Mouse (Mus musculus) heart, embryonic 16.5 days (tissue): ENCODE measurements at regions not wholly inside any gene's neighbourhood (a gene's known extent, or its start where the extent isn't known, plus 50 kb on each side); places are given as distances from the start of the nearest gene placed in this dataset.

Experiments used
- ATAC-seq: fragments of 200-750 bp; cut with Nextera tagmentation; replicated peaks from 2 replicates; pipeline ENCODE4 v1.8.0; 2017; ENCODE audit warnings: moderate number of reproducible peaks; ENCODE audit not compliant: insufficient read depth, low FRiP score; ENCODE audit errors: extremely low read depth
- H3K27ac ChIP-seq: fragments of 300-500 bp; sonication (generic); 2 replicates; pipeline ENCODE4 v1.5.1; 2014; ENCODE audit warnings: mild to moderate bottlenecking, low read length, control low read depth, moderate library complexity
- H3K27me3 ChIP-seq: fragments of 300-500 bp; sonication (generic); 2 replicates; pipeline ENCODE4 v1.6.1; 2014; ENCODE audit warnings: low read length, mixed read lengths; ENCODE audit not compliant: control insufficient read depth, insufficient read depth
- H3K36me3 ChIP-seq: fragments of 300-500 bp; sonication (generic); 2 replicates; pipeline ENCODE4 v1.6.1; 2014; ENCODE audit not compliant: control insufficient read depth, insufficient read depth
- H3K4me1 ChIP-seq: fragments of 300-500 bp; sonication (generic); 2 replicates; pipeline ENCODE4 v1.6.1; 2014; ENCODE audit warnings: low read length, mixed read lengths; ENCODE audit not compliant: control insufficient read depth, insufficient read depth
- H3K4me2 ChIP-seq: fragments of 300-500 bp; sonication (generic); 2 replicates; pipeline ENCODE4 v1.6.1; 2014; ENCODE audit warnings: low read depth, mild to moderate bottlenecking, control low read depth, low read length
- H3K4me3 ChIP-seq: fragments of 300-500 bp; sonication (generic); 2 replicates; pipeline ENCODE4 v1.5.1; 2014; ENCODE audit warnings: mild to moderate bottlenecking, control low read depth, low read length
- H3K9ac ChIP-seq: fragments of 300-500 bp; sonication (generic); 2 replicates; pipeline ENCODE4 v1.6.1; 2014; ENCODE audit warnings: low read length, control low read depth
- H3K9me3 ChIP-seq: fragments of 300-500 bp; sonication (generic); replicated peaks from 2 replicates; pipeline ENCODE4 v1.6.1; 2016; ENCODE audit warnings: low read length; ENCODE audit not compliant: control insufficient read depth
- WGBS: fragments of 180-500 bp; shearing (Covaris S2); extraction: QIAGEN DNeasy Blood & Tissue Kit; methylation state at CpG from one replicate; pipeline ENCODE4 v1.1.7; 2014; 5-methylcytosine and 5-hydroxymethylcytosine counted together

DNA sequence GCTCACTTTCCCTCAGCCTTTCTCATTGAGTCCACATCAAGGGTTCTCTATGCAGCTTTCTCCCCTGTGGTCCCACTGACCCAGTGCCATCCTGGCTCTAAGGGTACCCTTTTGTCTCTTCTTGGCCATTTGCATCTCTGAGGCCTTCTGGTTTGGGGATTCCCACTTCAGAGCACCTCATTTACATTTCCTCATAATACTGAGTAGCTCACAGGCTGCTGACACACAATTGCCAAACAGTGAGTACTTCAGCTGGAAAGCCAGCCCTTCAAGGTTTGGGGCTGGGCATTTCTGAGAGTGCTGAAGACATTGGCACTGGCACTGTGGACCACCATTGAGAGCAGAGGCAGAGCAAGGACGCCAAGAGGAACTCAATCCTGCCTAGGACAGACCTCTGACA lies 99.2 kb downstream of the Rassf10 start:
- 40% methylated on average over 1 of the region's 1 CpGs for WGBS
- no peaks in the 10 kb centered on the region for H3K36me3 ChIP-seq

DNA sequence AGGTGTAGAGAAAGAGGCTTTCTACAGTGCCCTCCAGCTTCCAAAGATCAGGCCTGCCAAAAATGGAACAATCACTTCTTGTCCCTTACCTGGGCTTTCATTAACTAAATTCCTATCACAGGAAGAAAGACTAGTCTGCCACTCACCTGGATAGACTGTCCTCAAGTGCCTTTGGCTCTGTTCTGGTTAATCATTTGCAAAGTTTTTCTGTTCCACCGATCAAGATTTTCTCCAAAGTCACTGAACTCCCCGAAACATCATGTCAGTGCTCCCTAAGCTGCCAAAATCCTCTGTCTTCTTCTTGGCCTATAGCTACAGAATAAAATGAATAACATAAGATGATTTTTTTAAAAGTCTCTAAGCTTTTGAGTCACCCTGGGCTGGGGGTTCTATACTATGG lies 102.7 kb downstream of the Rassf10 start:
- no peak for ATAC-seq
- no peaks in the 10 kb centered on the region for H3K36me3 ChIP-seq
- H3K4me3 ChIP-seq = no peak overlapping the region
- no peak overlapping the region for H3K4me2 ChIP-seq
- H3K27ac ChIP-seq = no peak overlapping the region
- WGBS = 82% methylated on average over 2 of the region's 2 CpGs
- peaks cover 25% of the 10 kb centered on the region for H3K4me1 ChIP-seq
- H3K27me3 ChIP-seq = no peaks in the 10 kb centered on the region; the same call in 1 of the 2 replicates
- H3K9ac ChIP-seq = no peak overlapping the region
- no peaks in the 10 kb centered on the region for H3K9me3 ChIP-seq

More for the DNA sequence above, 99.2 kb downstream of the Rassf10 start:
- no peaks in the 10 kb centered on the region for H3K9me3 ChIP-seq
- no peak overlapping the region for H3K27ac ChIP-seq
- H3K4me1 ChIP-seq = no peaks in the 10 kb centered on the region; the same call in 1 of the 2 replicates
- H3K4me3 ChIP-seq = no peak overlapping the region
- H3K9ac ChIP-seq = no peak overlapping the region
- no peak for ATAC-seq
- no peak overlapping the region for H3K4me2 ChIP-seq
- H3K27me3 ChIP-seq = no peaks in the 10 kb centered on the region

DNA sequence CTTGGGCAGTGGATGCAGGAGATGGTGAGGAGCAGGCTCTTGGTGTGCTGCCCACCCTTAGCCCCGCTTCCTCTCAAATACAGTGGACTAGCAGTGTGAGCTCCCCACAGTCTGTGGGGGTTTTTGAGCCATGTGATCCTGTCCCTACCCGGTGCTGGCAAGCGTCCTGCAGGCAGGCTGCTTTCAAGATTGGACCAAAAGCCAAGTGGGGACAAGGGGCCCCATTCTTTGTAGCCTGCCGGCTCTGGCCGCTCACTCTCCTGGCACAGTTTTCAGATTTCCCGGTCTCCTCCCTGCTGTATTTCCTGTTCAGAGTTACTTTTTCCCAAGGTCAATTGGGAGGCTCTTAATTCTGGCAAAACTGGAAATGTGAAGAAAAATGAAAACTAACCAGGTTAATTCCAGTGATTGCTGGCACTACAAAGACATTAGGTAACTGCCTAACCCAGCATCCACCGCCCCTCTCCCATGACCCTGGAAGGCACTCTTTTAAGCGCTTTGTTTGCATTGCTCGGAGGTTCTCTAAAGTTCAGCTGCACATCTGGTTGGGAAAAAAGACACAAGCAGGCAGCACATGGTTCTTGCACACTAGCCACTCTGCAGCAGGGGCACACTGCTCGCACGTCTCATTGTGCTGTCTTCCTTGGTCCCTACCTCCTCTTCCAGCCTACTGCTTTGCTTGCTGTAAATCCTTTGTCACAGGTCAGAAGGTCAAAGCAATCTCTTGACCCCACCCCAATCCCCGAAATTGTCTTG lies 105.6 kb downstream of the Rassf10 start:
- peaks cover 25% of the 10 kb centered on the region for H3K4me1 ChIP-seq
- ATAC-seq = peak; percentile 81
- no peaks in the 10 kb centered on the region for H3K9me3 ChIP-seq
- peak overlapping the region; percentile 37; the same call in 1 of the 2 replicates for H3K4me2 ChIP-seq
- H3K9ac ChIP-seq = no peak overlapping the region
- H3K27me3 ChIP-seq = no peaks in the 10 kb centered on the region; the same call in 1 of the 2 replicates
- H3K36me3 ChIP-seq = no peaks in the 10 kb centered on the region
- H3K4me3 ChIP-seq = no peak overlapping the region
- WGBS = 33% methylated on average over 12 of the region's 12 CpGs
- peak overlapping the region; percentile 81 for H3K27ac ChIP-seq

DNA sequence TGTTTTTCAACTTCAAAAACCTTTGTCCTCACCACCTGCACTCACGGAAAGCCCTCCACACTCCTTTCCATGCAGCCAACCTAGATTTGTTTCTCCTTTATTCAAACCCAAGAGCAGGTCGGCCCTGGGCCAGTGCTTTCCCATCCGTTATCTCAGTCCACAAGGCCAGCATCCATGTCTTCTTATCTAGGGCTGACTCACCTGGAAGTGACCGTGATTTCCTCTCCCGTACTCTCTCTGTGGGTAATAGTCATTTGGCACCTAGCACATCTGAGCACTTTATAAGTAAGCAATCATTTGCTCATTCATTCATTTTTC lies 106.2 kb downstream of the Rassf10 start:
- Histone ChIP-seq H3K4me2 (no peak overlapping the region), H3K36me3 (no peaks in the 10 kb centered on the region), H3K4me1 (peaks cover 25% of the 10 kb centered on the region), H3K4me3 (no peak overlapping the region), H3K27ac (peak overlapping the region; percentile 81), H3K27me3 (no peaks in the 10 kb centered on the region; the same call in 1 of the 2 replicates), H3K9me3 (no peaks in the 10 kb centered on the region), H3K9ac (no peak overlapping the region)
- ATAC-seq = peak; percentile 62; the same call in 1 of the 2 replicates
- 49% methylated on average over 5 of the region's 5 CpGs for WGBS

DNA sequence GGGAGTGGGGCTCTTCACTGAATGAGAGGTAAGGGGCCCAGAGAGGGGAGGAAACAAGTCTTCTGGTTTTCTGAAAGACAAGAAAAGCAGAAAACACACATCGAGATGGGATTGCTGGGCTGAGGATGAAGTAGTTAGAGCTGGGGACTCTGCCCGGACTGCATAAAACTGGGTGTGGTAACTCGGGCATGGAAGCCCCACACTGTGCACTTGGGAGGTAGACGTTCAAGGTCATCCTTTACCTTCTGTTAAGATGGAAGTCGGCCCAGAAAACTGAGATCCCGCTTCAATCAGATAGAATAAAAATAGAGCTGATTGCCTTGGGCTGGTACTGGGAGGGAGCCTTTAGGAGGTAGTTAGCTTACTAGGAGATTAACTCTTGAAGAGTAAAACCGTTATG lies 107.2 kb downstream of the Rassf10 start:
- Histone ChIP-seq H3K4me3 (no peak overlapping the region), H3K27me3 (no peaks in the 10 kb centered on the region; the same call in 1 of the 2 replicates), H3K36me3 (no peaks in the 10 kb centered on the region), H3K27ac (no peak overlapping the region), H3K4me1 (peaks cover 25% of the 10 kb centered on the region), H3K4me2 (no peak overlapping the region), H3K9ac (no peak overlapping the region), H3K9me3 (no peaks in the 10 kb centered on the region)
- ATAC-seq = no peak
- WGBS = 58% methylated on average over 7 of the region's 7 CpGs

DNA sequence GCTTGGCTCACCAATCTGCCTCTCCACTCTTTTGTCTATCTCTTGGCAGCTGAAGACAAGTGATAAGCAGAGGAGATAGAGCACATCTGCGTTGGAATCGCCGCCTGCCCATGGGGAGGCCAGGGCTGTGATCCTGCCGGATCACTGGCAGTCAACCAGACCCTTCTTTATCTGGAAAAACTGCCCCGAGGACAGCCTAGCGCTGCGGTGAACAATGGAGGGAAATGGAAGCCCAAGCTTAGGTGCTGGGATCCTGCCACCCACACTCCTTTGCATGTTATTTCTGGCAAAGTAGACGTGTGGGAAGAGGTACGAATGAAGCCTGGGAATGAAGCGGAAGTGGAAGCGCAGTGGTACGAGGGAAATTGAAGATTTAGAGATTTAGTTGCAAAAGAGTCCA lies 112.8 kb downstream of the Rassf10 start:
- peak overlapping the region; percentile 3; the same call in 1 of the 2 replicates for H3K27ac ChIP-seq
- peak overlapping the region; percentile 19; the same call in 1 of the 2 replicates for H3K4me2 ChIP-seq

DNA sequence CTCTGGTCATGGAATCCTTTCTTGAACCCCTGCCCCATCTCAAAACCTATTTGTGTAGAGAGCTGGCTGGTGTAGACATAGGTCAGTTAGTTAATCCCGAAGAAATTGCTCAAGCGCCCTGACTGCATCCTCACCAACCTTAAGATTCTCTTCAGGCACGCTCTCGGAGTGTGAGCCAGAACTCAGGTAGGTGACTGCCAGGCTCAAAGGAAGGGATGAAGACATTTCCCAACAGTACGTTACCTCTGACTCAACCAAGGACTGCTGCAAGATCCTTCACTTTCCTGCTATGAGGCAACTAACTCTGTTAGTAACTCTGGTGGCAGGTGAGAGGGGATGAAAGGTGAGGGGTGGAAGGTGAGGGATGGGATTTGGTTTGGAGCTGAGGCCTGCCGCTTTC lies 114.5 kb downstream of the Rassf10 start:
- no peak for ATAC-seq
- Histone ChIP-seq H3K27me3 (no peaks in the 10 kb centered on the region), H3K9ac (no peak overlapping the region), H3K4me3 (no peak overlapping the region), H3K27ac (no peak overlapping the region), H3K4me1 (peaks cover 8% of the 10 kb centered on the region; the same call in 1 of the 2 replicates), H3K9me3 (no peaks in the 10 kb centered on the region), H3K36me3 (no peaks in the 10 kb centered on the region), H3K4me2 (no peak overlapping the region)
- WGBS = 93% methylated on average over 6 of the region's 6 CpGs

More for the DNA sequence above, 112.8 kb downstream of the Rassf10 start:
- H3K36me3 ChIP-seq = no peaks in the 10 kb centered on the region
- H3K27me3 ChIP-seq = no peaks in the 10 kb centered on the region; the same call in 1 of the 2 replicates
- peak; percentile 60; the same call in 1 of the 2 replicates for ATAC-seq
- no peak overlapping the region for H3K4me3 ChIP-seq
- H3K4me1 ChIP-seq = peaks cover 8% of the 10 kb centered on the region; the same call in 1 of the 2 replicates
- no peak overlapping the region for H3K9ac ChIP-seq
- WGBS = 22% methylated on average over 12 of the region's 12 CpGs
- H3K9me3 ChIP-seq = no peaks in the 10 kb centered on the region

DNA sequence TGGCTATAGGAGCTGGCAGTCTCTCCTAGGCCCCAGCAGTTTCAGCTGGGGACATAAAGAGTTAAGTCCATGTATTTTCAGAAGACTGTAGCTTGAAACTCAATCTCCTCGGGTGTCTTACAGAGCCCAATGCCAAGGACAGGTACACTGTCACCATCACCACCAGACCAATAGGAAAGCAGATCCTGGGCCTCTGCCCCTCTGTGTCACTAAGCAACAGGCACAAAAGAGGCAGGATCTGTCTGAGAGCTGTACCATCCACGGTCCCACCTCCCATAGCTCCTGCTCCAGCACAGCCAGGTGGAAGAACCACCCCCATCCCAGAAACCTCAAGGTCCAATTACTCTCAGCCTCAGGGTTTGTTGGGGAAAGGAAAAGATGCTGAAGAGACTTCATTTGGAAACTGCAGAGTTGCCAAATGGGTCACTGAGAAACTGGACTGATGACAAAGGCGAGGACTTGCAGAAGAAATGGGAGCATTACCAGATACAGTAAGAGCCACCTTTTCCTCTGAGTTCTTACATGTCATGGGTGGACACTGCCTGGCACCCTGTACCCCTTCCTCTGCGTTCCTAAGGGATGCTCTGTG lies 115.7 kb downstream of the Rassf10 start:
- H3K4me1 ChIP-seq = peaks cover 8% of the 10 kb centered on the region; the same call in 1 of the 2 replicates
- H3K9ac ChIP-seq = no peak overlapping the region
- ATAC-seq = no peak
- no peak overlapping the region for H3K4me2 ChIP-seq
- no peak overlapping the region for H3K4me3 ChIP-seq
- no peaks in the 10 kb centered on the region for H3K27me3 ChIP-seq
- 66% methylated on average over 4 of the region's 4 CpGs for whole genome bisulfite sequencing
- no peaks in the 10 kb centered on the region for H3K36me3 ChIP-seq
- no peaks in the 10 kb centered on the region for H3K9me3 ChIP-seq
- H3K27ac ChIP-seq = no peak overlapping the region

DNA sequence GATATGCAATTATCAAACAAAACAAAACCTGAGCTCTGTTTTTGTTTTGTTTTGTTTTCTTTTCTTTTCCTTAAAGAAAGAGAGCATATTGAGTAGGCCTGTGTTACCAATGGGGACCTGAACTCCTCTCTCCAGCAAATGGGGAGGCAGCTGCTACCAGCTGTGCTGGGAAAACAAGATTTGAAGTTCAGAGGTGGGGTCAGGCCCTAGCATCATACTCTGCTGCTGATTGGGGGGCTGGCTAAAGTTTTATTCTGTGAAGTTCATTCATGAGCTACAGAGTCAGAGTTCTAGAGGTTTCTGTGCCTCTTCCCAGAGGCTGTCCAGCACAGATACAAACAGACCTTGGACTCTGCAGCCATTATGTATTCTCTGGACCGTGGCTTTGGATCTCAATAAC lies 117.7 kb downstream of the Rassf10 start:
- H3K4me1 ChIP-seq = peaks cover 4% of the 10 kb centered on the region; the same call in 1 of the 2 replicates
- no peak overlapping the region for H3K27ac ChIP-seq
- H3K9me3 ChIP-seq = no peaks in the 10 kb centered on the region
- no peak for ATAC-seq
- H3K4me3 ChIP-seq = no peak overlapping the region
- no peaks in the 10 kb centered on the region for H3K36me3 ChIP-seq
- 88% methylated on average over 1 of the region's 1 CpGs for WGBS
- no peak overlapping the region for H3K9ac ChIP-seq
- no peaks in the 10 kb centered on the region for H3K27me3 ChIP-seq
- no peak overlapping the region for H3K4me2 ChIP-seq
